Mouse (Mus musculus): Measurements from ENCODE around the gene 4931414P19Rik.
A peak's percentile ranks its signal among the peaks of the same experiment; 100 is the strongest.

DNA sequence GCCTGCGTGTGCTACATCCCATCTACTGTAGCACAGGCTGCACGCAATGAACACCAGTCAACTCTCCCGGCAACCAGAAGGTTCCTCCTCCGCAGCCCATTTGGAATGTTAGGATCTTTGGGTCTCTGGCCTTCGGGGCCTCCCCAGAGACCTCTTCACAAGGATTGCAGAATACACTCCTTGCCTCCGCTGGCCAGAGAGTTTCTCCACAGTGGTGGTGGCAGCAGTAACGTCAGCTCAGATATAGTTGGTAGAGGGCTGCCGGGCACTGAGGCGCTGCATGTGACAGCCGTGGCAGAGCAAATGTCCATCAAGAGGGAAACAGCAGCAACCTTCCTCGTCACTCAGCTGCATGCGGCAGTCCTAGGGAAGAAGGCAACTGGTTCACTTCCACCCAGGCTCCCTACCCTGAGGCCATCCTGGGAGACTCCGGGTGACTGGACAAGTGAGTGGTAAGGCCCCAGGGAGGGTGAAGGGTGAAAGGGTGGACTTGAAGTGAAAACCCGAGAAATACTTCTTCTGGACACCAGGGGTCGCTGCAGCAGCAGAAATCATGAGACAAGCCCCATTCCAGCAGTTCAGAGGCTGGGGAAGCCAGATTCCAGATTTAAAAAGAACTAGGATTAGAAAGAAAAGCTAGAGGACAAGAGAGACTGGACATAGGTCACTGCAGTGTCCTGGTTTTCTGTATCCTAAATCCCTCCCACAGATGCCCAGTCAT lies 36.9 kb downstream of the 4931414P19Rik start:
- TF ChIP-seq POLR2A (IDR thresholded peaks at IDR 0.05; ENCODE audit: insufficient read depth, low read depth, low read length) (no peak), CTCF (IDR thresholded peaks at IDR 0.05; ENCODE audit: insufficient read depth, low read depth, low read length) (peak; percentile 47)

Measured in olfactory bulb, adult 2 months (tissue).